Mouse (Mus musculus): ENCODE results near the gene Gm5148. TPM values are rescaled to one million over a fixed set of nuclear protein-coding genes. Genes with fewer than 3 reads are reported as not detected.

Gm5148 gene
- polyA plus RNA-seq (2012; rRNA removed): 5.0 and 6.5 TPM in 2 replicates

DNA sequence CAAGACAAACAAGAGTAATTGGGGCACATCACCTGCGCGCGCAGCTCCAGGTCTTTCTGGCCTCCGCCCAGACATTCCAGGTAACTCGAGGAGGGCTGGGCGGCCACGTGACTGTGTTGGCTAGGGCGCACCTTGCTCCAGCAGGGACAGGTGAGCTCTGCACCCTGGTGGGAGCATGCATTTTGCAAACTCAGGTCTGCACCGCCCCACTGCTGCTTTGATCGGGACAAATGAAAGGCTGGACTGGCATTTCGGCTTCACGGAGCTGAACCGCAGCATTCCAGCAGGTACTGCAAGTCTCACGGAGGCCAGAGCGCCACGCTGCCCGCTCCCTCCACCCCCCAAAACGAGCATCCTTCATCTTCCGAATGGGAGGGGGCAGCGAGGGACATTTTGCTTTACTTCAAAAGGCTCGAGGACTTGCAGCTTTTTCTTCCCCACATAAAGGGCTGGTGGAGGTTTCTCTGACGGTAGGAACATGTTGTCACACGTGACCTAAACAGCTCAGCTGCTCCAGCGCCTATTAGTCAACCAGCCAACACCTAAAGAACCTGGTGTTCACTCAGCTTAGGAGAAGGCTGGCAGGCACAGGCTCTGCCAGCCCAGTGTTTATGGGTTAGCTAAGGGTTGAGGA, at the start of gene Gm5148:
Gm5148 (minus strand) TSS at position 320 of the 634 bp plus-strand sequence.
- peak; percentile 55 for DNase-seq (ENCODE audit: low spot score)

DNA sequence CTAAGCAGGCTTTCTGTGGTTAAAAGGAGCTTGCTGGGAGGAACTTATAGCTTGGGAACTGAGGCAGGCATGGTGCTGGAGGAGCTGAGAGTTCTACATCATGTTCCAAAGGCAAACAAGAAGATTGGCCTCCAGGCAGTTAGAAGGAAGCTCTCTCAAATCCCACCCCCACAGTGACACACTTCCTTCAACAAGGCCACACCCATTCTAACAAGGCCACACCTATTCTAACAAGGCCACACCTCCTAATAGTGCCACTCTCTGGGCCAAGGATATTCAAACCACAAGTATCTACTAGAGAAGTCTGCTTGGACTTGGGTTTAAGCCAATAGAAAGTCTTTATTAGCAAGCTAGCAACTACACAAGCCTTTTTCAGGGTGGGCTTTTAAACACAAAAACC, 46.7 kb upstream of the Gm5148 start:
- DNase-seq (ENCODE audit: low spot score): no peak

GRCm38 (mm10) chr3:37769268-37769756, 45.0 kb upstream of the Gm5148 start:
- DNase-seq (ENCODE audit: low spot score): no peak

DNA sequence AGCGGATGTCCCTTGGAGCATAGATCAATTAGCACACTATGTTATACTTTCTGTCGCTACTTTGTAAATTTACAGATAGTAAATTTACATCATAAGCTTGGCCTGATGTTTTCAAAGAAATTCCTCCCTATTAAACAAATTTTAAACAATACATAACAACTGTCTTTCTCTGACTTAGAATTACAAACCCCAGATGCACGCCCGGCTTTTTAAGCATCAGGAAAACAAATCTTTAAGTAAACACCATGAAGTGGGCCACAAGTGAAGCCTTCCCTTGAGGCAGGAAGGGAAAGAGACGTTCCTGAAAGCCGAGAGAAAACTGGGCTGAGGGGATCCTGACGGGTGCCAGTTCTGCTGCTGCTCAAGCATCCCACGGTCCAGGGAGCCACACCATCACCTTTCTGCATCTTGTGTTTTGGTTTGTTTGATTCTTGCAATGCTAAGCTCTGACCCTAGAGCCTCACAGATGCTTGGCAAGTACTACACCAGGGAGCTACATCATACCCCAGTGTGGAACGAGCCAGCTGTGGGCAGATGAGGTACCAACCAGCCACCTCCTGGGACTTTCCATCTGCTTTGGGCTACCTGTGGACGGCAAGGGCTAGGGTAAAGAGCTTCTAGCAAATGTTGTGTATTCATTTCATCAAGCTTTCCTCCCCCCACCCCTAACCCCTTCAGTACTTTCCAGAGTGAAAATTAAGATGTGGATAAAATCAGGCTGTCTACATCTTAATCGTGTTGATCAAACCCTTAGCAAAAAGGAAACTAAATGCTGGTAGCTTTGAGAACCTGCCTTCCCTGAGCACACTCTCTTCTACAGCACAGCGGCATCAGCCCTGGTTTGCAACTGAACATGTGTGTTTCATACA, 43.1 kb upstream of the Gm5148 start:
- DNase-seq (ENCODE audit: low spot score): no peak

GRCm38 (mm10) chr3:37766628-37767027, 42.3 kb upstream of the Gm5148 start:
- no peak for DNase-seq (ENCODE audit: low spot score)

DNA sequence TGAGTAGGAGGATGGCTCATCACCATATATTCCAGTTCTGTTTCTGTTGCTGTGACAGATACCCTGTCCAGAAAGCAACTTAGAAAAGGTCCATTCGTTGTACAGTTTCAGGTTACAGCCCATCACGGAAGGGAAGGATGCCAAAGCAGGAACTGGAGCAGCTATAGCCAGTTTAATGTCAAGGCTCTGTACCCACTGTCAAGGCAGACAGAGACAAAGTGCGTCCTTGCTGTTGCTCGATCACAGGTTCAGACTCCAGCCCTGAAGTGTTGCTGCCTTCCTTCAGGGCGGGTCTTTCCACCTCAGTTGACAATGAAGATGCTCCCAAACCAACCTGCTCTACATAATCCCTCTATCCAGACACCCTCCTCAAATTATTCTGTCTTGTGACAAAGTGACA, 41.7 kb upstream of the Gm5148 start:
- no peak for DNase-seq (ENCODE audit: low spot score)

GRCm38 (mm10) chr3:37765275-37765674, 41.0 kb upstream of the Gm5148 start:
- DNase-seq (ENCODE audit: low spot score): no peak

DNA sequence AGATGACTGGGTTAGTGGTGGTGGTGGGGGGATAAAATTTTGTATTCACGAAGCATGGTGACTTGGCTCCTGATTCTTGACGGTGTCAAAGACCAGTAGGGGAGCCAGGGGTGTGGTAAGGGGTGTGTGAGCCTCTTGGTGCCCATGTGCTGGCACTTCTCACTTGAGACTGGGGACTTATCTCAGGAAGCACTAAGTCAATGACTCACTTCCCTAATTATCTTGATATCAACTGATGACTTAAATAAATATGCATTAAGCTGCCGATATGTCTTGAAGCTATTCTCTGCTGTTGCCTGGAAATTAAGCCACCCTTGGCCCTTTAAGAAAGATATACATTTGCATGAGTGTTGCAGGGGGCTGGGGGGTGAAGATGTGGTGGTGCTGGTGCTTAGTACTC, 38.0 kb upstream of the Gm5148 start:
- no peak for DNase-seq (ENCODE audit: low spot score)

DNA sequence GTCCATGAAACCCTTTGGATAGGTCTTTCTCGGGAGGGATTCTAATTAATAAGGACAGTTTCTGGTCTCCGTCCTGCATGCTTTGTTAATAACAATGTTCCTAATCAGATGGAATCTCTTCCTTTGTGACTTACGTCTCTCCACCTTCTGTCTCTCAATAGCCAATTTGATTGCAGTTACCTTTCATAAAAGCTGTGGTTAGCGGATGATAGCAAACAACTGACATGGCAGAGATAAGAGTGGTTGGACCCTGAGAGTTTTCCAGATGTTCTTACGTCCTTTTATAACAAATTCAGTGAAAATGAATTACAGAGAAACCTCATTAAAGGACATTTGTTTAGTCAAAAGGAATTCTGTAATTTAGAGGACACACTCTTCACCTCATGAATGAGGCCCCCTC, 37.5 kb upstream of the Gm5148 start:
- no peak for DNase-seq (ENCODE audit: low spot score)

DNA sequence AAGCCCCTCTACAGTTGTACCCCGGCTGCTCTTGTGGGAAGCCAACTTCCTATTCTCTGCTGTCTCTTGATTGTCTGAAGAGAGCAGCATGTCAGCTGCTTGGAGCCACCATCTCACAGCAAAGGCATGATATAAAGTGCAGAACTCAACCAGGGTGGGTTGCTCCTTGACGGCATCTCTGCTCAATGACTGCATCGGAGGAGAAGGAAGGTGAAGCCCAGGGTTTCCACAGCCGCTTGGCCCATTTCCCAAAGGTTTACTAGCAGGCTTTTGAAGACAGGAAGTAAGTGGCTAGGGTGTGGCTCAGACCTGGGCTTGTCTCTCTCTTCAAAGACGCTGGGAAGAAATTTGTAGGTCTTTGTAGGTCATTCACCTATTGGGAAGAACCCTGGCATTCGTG, 36.6 kb upstream of the Gm5148 start:
- DNase-seq (ENCODE audit: low spot score): no peak

DNA sequence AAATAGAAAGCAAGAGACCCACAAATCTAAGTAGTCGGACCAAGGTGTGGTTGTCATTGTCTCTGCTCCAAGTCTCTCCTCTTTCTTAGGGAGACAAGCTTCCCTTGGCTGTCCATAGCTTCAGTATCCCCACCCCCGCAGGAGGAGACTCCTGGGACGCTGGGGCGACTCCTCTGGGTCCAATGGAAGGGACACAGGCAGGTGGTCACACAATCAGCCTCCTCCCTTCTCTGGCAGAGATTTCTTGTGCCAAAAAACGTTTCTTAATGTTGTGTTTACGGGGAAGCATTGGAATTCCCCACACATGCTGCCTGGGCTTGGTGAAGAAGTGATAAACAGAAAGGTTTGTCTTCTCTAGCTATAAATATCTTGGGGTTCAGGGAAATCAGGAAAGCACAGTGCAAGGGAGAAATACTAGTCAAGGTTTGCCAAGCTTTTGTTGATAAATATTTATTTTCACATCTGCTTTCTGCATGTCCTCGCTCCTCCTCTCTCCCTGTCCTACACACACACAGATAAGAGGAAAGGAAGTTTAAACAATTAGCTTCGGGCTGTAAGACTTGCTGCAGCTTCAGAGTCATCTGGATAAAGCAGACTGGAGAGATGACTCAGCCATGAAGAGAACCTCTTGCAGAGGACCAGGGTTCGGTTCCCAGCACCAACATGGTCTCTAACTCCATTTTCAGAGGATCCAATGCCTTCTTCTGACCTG, 34.5 kb upstream of the Gm5148 start:
- no peak for DNase-seq (ENCODE audit: low spot score)

GRCm38 (mm10) chr3:37758124-37758523, 33.8 kb upstream of the Gm5148 start:
- DNase-seq (ENCODE audit: low spot score): no peak

DNA sequence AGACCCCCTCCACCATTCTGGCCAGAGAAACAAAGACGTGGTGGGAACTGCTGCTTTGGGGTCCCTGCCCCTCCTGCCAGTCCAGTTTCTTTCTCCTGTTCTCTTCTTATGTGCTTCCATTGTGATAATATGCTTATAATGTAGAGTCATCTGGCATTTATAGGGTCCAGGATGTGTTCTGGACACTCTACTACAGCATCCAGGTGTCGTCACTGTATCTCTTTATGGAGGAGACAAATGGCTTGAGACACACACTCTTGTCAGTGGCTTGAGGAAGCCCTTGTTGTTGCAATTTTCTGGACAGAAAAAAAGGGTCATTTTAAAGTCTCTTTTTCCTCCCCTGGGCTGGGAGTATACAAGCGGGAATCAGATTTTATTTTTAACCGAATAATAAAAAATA, 33.3 kb upstream of the Gm5148 start:
- DNase-seq (ENCODE audit: low spot score): no peak

GRCm38 (mm10) chr3:37756005-37756404, 31.7 kb upstream of the Gm5148 start:
- no peak for DNase-seq (ENCODE audit: low spot score)

DNA sequence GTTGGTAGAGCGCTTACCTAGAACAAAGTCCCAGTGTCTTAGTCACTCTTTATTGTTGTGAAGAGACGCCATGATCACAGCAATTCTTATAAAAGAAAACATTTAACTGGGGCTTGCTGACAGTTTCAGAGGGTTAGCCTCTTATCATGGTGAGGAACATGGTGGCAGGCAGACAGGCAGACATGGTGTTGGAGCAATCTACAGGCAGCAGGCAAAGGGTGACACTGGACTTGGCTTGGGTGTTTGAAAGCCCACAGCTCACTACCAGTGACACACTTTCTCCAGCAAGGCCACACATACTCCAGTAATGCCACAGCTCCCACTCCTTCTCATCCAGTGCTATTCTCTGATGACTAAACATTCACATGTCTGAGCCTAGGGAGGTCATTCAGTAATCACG, 30.3 kb upstream of the Gm5148 start:
- no peak for DNase-seq (ENCODE audit: low spot score)

GRCm38 (mm10) chr3:37753148-37753547, 28.9 kb upstream of the Gm5148 start:
- no peak for DNase-seq (ENCODE audit: low spot score)

DNA sequence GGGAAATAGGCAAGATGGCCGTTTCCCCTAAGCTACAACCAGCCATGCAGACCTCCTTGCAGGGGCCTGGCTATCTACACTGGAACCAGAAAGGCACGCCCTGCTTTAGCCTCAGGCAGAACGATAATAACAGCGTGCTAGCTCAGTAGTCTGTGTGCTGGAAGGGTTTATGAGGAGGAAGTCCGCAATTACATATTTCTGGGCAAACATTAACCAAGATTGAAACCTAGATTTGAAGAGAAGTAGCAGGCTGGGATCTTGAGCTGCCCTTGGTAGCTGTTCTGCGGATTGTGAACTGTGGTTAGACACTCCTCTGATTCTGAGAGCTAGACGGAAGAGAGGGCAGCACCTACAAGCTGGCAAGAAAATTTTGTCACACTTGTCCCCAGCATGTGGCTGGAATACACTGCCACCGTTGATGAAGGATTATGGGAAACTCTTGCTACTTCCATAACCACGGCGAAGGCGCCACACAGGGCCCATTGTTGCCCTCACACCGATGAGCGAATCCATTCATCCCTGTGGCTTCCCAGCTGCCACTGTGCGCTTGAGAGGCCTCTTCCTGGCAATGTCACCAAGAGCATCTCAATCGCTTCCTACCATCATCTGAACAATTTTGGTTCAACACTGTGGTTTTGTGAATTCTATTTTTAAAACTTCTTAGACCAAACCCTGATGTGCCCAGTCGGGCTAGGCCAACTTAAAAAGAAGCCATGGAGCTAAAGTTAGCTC, 23.9 kb upstream of the Gm5148 start:
- DNase-seq (ENCODE audit: low spot score): no peak

GRCm38 (mm10) chr3:37747258-37748001, 23.1 kb upstream of the Gm5148 start:
- DNase-seq (ENCODE audit: low spot score): no peak

DNA sequence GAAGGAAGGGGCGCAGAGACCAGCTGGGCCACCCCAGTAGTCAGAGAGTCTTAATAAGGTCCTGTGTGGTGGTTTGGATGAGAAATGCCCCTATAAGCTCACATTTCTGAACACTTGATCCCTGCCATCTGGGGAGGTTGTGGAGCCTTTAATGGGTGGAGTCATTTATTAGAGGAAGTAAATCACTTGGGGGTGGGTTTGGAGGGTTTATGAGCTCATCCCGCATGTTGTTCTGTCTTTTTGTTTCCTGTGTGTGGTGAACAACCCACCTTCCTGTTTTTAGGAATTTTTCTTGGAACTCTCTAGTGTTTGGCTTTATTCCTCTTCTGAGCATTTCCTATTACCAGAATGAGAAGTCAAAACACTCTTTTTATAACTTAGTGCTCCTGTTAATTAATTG, 19.8 kb upstream of the Gm5148 start:
- DNase-seq (ENCODE audit: low spot score): no peak

DNA sequence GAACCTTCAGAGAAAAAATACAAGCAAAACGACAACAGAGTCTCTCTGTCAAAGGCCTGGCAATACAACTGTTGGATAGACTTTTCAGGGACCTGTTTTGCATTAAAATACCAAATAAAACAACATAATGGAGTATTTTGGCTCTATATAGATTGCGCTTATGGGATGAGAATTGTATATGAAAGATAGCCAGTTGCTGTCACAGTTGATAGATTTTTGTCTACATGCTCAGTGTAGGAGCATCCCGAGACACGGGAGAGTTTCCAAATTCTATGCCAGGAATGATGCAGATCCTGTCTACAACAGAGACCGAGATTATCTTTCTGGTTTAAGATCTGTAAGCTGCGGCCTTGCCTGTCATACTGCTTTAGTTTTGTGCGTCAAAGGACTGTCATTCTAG, 15.7 kb upstream of the Gm5148 start:
- no peak for DNase-seq (ENCODE audit: low spot score)

Measured in urinary bladder, adult 2 months (tissue).